8 mouse cellular contexts compared by ENCODE assay signal in genomic region chr4:109665101-109665981, GRCm38 (mm10). TPM values are rescaled to one million over a fixed set of nuclear protein-coding genes. Genes with fewer than 3 reads are reported as not detected.
DNase-seq lines count a peak whose midpoint lies in the region; ATAC-seq and TF ChIP-seq lines count a peak whose summit lies in the region.

No protein-coding gene starts in this region.

- ATAC-seq in hindbrain, postnatal 0 days = peak; percentile 63
- no peak for ATAC-seq in limb, embryonic 13.5 days (ENCODE audit: low FRiP score, low read depth)
- ATAC-seq in midbrain, embryonic 14.5 days (ENCODE audit: low FRiP score, low TSS enrichment) = peak; percentile 31; the same call in 1 of the 2 replicates

- peak overlapping the region; percentile 65 for H3K4me3 ChIP-seq in hindbrain, postnatal 0 days (ENCODE audit: low read length)
- peak overlapping the region; percentile 72 for H3K4me3 ChIP-seq in limb, embryonic 13.5 days
- H3K4me3 ChIP-seq in midbrain, embryonic 14.5 days (replicated peaks; ENCODE audit: low read depth, low read length) = peak overlapping the region; percentile 48

- H3K9ac ChIP-seq in hindbrain, postnatal 0 days (replicated peaks; ENCODE audit: low read length) = peak overlapping the region; percentile 73
- peak overlapping the region; percentile 89 for H3K9ac ChIP-seq in limb, embryonic 13.5 days
- peak overlapping the region; percentile 46 for H3K9ac ChIP-seq in midbrain, embryonic 14.5 days (replicated peaks; ENCODE audit: low read length)

- H3K4me1 ChIP-seq in hindbrain, postnatal 0 days (ENCODE audit: insufficient read depth, low read length) = no peaks in the 10 kb centered on the region
- peaks cover 20% of the 10 kb centered on the region for H3K4me1 ChIP-seq in limb, embryonic 13.5 days
- peaks cover 17% of the 10 kb centered on the region for H3K4me1 ChIP-seq in midbrain, embryonic 14.5 days (ENCODE audit: control insufficient read depth, insufficient read depth, low read length)

- TF ChIP-seq CTCF in hindbrain, postnatal 0 days (IDR thresholded peaks at IDR 0.05; ENCODE audit: low read depth) = no peak

- H3K27me3 ChIP-seq in hindbrain, postnatal 0 days (ENCODE audit: insufficient read depth, low read length) = peaks cover 18% of the 10 kb centered on the region
- peaks cover 40% of the 10 kb centered on the region for H3K27me3 ChIP-seq in limb, embryonic 13.5 days
- peaks cover 44% of the 10 kb centered on the region for H3K27me3 ChIP-seq in midbrain, embryonic 14.5 days (ENCODE audit: control insufficient read depth, insufficient read depth, low read length)

- H3K27ac ChIP-seq in hindbrain, postnatal 0 days = peak overlapping the region; percentile 90; the same call in 1 of the 2 replicates
- no peak overlapping the region for H3K27ac ChIP-seq in limb, embryonic 13.5 days
- H3K27ac ChIP-seq in midbrain, embryonic 14.5 days (replicated peaks; ENCODE audit: low read depth, low read length) = no peak overlapping the region

- peak; percentile 37 to 55 for DNase-seq in left cerebral cortex, postnatal 14 days (ENCODE audit: low spot score in 2 of 2)
- DNase-seq in left cerebral cortex, adult 8-10 months (ENCODE audit: low spot score in 2 of 2) = no peak
- DNase-seq in cerebellum, postnatal 25 days = peak; percentile 47 to 58
- DNase-seq in gastrocnemius, postnatal 10 days = peak; percentile 70
- peak; percentile 72 for DNase-seq in hindbrain, postnatal 0 days (ENCODE audit: low spot score)
- peak; percentile 65 for DNase-seq in midbrain, embryonic 14.5 days
- peak; percentile 33 to 49 for DNase-seq in spleen, postnatal 14 days (ENCODE audit: low spot score in 2 of 2)

- H3K4me2 ChIP-seq in hindbrain, postnatal 0 days (ENCODE audit: low read depth, low read length) = peak overlapping the region; percentile 83
- H3K4me2 ChIP-seq in limb, embryonic 13.5 days (replicated peaks) = peak overlapping the region; percentile 98
- H3K4me2 ChIP-seq in midbrain, embryonic 14.5 days (ENCODE audit: low read length) = peak overlapping the region; percentile 90

- intact Hi-C loops in left cerebral cortex, postnatal 14 days (cut with DNase I) = no loop called here

- H3K9me3 ChIP-seq in hindbrain, postnatal 0 days (ENCODE audit: low read length) = no peaks in the 10 kb centered on the region
- no peaks in the 10 kb centered on the region for H3K9me3 ChIP-seq in limb, embryonic 13.5 days
- no peaks in the 10 kb centered on the region for H3K9me3 ChIP-seq in midbrain, embryonic 14.5 days (ENCODE audit: control insufficient read depth, low read length)

- H3K36me3 ChIP-seq in hindbrain, postnatal 0 days (ENCODE audit: insufficient read depth, low read length) = no peaks in the 10 kb centered on the region
- H3K36me3 ChIP-seq in limb, embryonic 13.5 days = no peaks in the 10 kb centered on the region
- H3K36me3 ChIP-seq in midbrain, embryonic 14.5 days (ENCODE audit: control insufficient read depth, insufficient read depth, low read length) = no peaks in the 10 kb centered on the region

- under 1% methylated on average over 39 of the region's 49 CpGs for WGBS in hindbrain, postnatal 0 days
- WGBS in limb, embryonic 13.5 days = under 1% methylated on average over 49 of the region's 49 CpGs
- WGBS in midbrain, embryonic 14.5 days = under 1% methylated on average over 49 of the region's 49 CpGs

RNA-seq across cellular contexts. Expression of gene Cdkn2c, which starts 1.6 kb away (rescaled TPM):
- total RNA-seq in left cerebral cortex, postnatal 14 days (2021) = 1 to 10 TPM; 3.1 to 5.7 TPM
- total RNA-seq in left cerebral cortex, adult 8-10 months (2022) = 1 to 10 TPM; 3.3 to 4.4 (median 3.6) TPM
- total RNA-seq in gastrocnemius, postnatal 10 days (2021) = 10 to 100 TPM; 20.6 TPM
- total RNA-seq in hindbrain, postnatal 0 days (2014; rRNA removed) = 9.6 and 14.3 TPM in 2 replicates
- polyA plus RNA-seq in hindbrain, postnatal 0 days (2015; fragmentation: Nextera tagmentation; extraction: Ambion mirVana) = 6.2 and 6.3 TPM in 2 replicates
- polyA plus RNA-seq in limb, embryonic 13.5 days (2015; fragmentation: Nextera tagmentation; extraction: Ambion mirVana) = 5.3 and 6.7 TPM in 2 replicates
- 1.4 and 3.0 TPM in 2 replicates for polyA plus RNA-seq in midbrain, embryonic 14.5 days (2014; fragmentation: Nextera tagmentation; extraction: Ambion mirVana)

RNA-seq across cellular contexts. Expression of gene Faf1, which starts 11.0 kb away (rescaled TPM):
- total RNA-seq in left cerebral cortex, postnatal 14 days (2021) = 10 to 100 TPM; 23.5 to 26.9 TPM
- 10 to 100 TPM; 25.6 to 27.4 (median 27.1) TPM for total RNA-seq in left cerebral cortex, adult 8-10 months (2022)
- total RNA-seq in gastrocnemius, postnatal 10 days (2021) = 10 to 100 TPM; 26.8 to 27.6 TPM
- 38.2 and 40.5 TPM in 2 replicates for total RNA-seq in hindbrain, postnatal 0 days (2014; rRNA removed)
- 29.6 and 30.1 TPM in 2 replicates for polyA plus RNA-seq in hindbrain, postnatal 0 days (2015; fragmentation: Nextera tagmentation; extraction: Ambion mirVana)
- 22.6 and 23.8 TPM in 2 replicates for polyA plus RNA-seq in limb, embryonic 13.5 days (2015; fragmentation: Nextera tagmentation; extraction: Ambion mirVana)
- 40.9 and 48.4 TPM in 2 replicates for polyA plus RNA-seq in midbrain, embryonic 14.5 days (2014; fragmentation: Nextera tagmentation; extraction: Ambion mirVana)

Comparison
In these comparisons a context has a peak if more than half of its experiments do, and no peak if none do; other contexts are left out.
1. DNase-seq: peak in left cerebral cortex, postnatal 14 days (2 of 2), cerebellum, postnatal 25 days (2 of 2), gastrocnemius, postnatal 10 days (single experiment), hindbrain, postnatal 0 days (single experiment), midbrain, embryonic 14.5 days (single experiment) and spleen, postnatal 14 days (2 of 2); none in left cerebral cortex, adult 8-10 months (0 of 2).
2. Peak in every context shown above with its lines, with median percentiles within 50 percentile points of each other: H3K4me2 ChIP-seq, H3K4me3 ChIP-seq and H3K9ac ChIP-seq.